Mouse (Mus musculus) heart, embryonic 13.5 days (tissue): Measurements from ENCODE around the gene 1810010H24Rik. TPM values are rescaled to one million over a fixed set of nuclear protein-coding genes. Genes with fewer than 3 reads are reported as not detected.
"Not testable (repeated sequence)": the region's sequence is repeated elsewhere in the genome, so short reads cannot be mapped to it uniquely, and the experiment has no call there.

ENCODE experiments used
- ATAC-seq: fragments of 200-750 bp; cut with Nextera tagmentation; 2 replicates; pipeline ENCODE4 v1.8.0; 2017; ENCODE audit warnings: moderate TSS enrichment; ENCODE audit not compliant: insufficient number of reproducible peaks, low FRiP score, low TSS enrichment; ENCODE audit errors: extremely low read depth
- H3K27ac ChIP-seq: fragments of 300-500 bp; sonication (generic); replicated peaks from 2 replicates; pipeline ENCODE4 v1.5.1; 2015; ENCODE audit warnings: moderate library complexity, mild to moderate bottlenecking, inconsistent platforms
- H3K27me3 ChIP-seq: fragments of 300-500 bp; sonication (generic); replicated peaks from 2 replicates; pipeline ENCODE4 v1.6.1; 2015; ENCODE audit warnings: mild to moderate bottlenecking, inconsistent platforms
- H3K36me3 ChIP-seq: fragments of 300-500 bp; sonication (generic); 2 replicates; pipeline ENCODE4 v1.6.1; 2015; ENCODE audit warnings: mild to moderate bottlenecking, inconsistent platforms
- H3K4me1 ChIP-seq: fragments of 300-500 bp; sonication (generic); 2 replicates; pipeline ENCODE4 v1.6.1; 2015; ENCODE audit warnings: inconsistent platforms
- H3K4me2 ChIP-seq: fragments of 300-500 bp; sonication (generic); 2 replicates; pipeline ENCODE4 v1.6.1; 2015; ENCODE audit warnings: inconsistent platforms, mild to moderate bottlenecking, moderate library complexity
- H3K4me3 ChIP-seq: fragments of 300-500 bp; sonication (generic); 2 replicates; pipeline ENCODE4 v1.5.1; 2015; ENCODE audit warnings: moderate library complexity, mild to moderate bottlenecking, inconsistent platforms
- H3K9ac ChIP-seq: fragments of 300-500 bp; sonication (generic); 2 replicates; pipeline ENCODE4 v1.6.1; 2015; ENCODE audit warnings: inconsistent platforms, mild to moderate bottlenecking, moderate library complexity
- H3K9me3 ChIP-seq: fragments of 300-500 bp; sonication (generic); 2 replicates; pipeline ENCODE4 v1.6.1; 2016; ENCODE audit warnings: inconsistent platforms
- WGBS: fragments of 180-500 bp; shearing (Covaris S2); methylation state at CpG from one replicate; pipeline ENCODE4 v1.1.7; 2015; ENCODE audit warnings: mixed read lengths; 5-methylcytosine and 5-hydroxymethylcytosine counted together
- polyA plus RNA-seq: library from polyadenylated mRNA; unstranded; fragments of >200 nt; fragmentation: Nextera tagmentation; extraction: Ambion mirVana; gene quantifications from 2 replicates; pipeline ENCODE4 v1.2.1, GENCODE M21; 2015

Gene 1810010H24Rik
- polyA plus RNA-seq, 1 experiment from 2014 or later = 1.9 TPM

GRCm38 (mm10) chr11:107045546-107045945 is 20.1 kb downstream of the 1810010H24Rik start:
- Histone ChIP-seq H3K27ac (no peak overlapping the region), H3K4me1 (peaks cover 8% of the 10 kb centered on the region), H3K27me3 (no peaks in the 10 kb centered on the region), H3K4me3 (no peak overlapping the region), H3K9me3 (no peaks in the 10 kb centered on the region), H3K4me2 (no peak overlapping the region), H3K9ac (no peak overlapping the region), H3K36me3 (peaks cover 66% of the 10 kb centered on the region)
- WGBS = 85% methylated on average over 4 of the region's 4 CpGs
- ATAC-seq = no peak

GRCm38 (mm10) chr11:107046766-107047620 is 21.5 kb downstream of the 1810010H24Rik start:
- no peak for ATAC-seq
- Histone ChIP-seq H3K27ac (no peak overlapping the region), H3K36me3 (peaks cover 62% of the 10 kb centered on the region), H3K4me1 (peaks cover 8% of the 10 kb centered on the region), H3K4me3 (no peak overlapping the region), H3K27me3 (no peaks in the 10 kb centered on the region), H3K9me3 (no peaks in the 10 kb centered on the region), H3K9ac (no peak overlapping the region), H3K4me2 (no peak overlapping the region)
- WGBS = 84% methylated on average over 15 of the region's 15 CpGs

GRCm38 (mm10) chr11:107054870-107055269 is 29.4 kb downstream of the 1810010H24Rik start:
- H3K36me3 ChIP-seq = peaks cover 88% of the 10 kb centered on the region
- H3K27me3 ChIP-seq = no peaks in the 10 kb centered on the region
- ATAC-seq = no peak
- H3K4me3 ChIP-seq = no peak overlapping the region
- no peaks in the 10 kb centered on the region for H3K9me3 ChIP-seq
- 91% methylated on average over 6 of the region's 6 CpGs for WGBS
- H3K9ac ChIP-seq = no peak overlapping the region
- no peaks in the 10 kb centered on the region for H3K4me1 ChIP-seq
- H3K4me2 ChIP-seq = no peak overlapping the region
- no peak overlapping the region for H3K27ac ChIP-seq

GRCm38 (mm10) chr11:107057391-107057790 is 31.9 kb downstream of the 1810010H24Rik start:
- Histone ChIP-seq H3K27ac (no peak overlapping the region), H3K27me3 (no peaks in the 10 kb centered on the region), H3K4me2 (no peak overlapping the region), H3K4me1 (no peaks in the 10 kb centered on the region), H3K4me3 (no peak overlapping the region), H3K9ac (no peak overlapping the region), H3K9me3 (no peaks in the 10 kb centered on the region), H3K36me3 (peaks cover 99% of the 10 kb centered on the region)
- 93% methylated on average over 6 of the region's 6 CpGs for WGBS
- no peak for ATAC-seq

GRCm38 (mm10) chr11:107059634-107060033 is 34.2 kb downstream of the 1810010H24Rik start:
- 88% methylated on average over 3 of the region's 3 CpGs for WGBS
- not testable (repeated sequence) for H3K27me3 ChIP-seq, H3K4me2 ChIP-seq, ATAC-seq, H3K9me3 ChIP-seq, H3K9ac ChIP-seq, H3K4me1 ChIP-seq, H3K27ac ChIP-seq, H3K4me3 ChIP-seq
- peaks cover 97% of the 10 kb centered on the region for H3K36me3 ChIP-seq

GRCm38 (mm10) chr11:107060941-107061340 is 35.5 kb downstream of the 1810010H24Rik start:
- H3K27me3 ChIP-seq = no peaks in the 10 kb centered on the region
- H3K27ac ChIP-seq = no peak overlapping the region
- no peak overlapping the region for H3K4me3 ChIP-seq
- WGBS = 94% methylated on average over 1 of the region's 1 CpGs
- no peak for ATAC-seq
- no peaks in the 10 kb centered on the region for H3K9me3 ChIP-seq
- no peaks in the 10 kb centered on the region for H3K4me1 ChIP-seq
- peaks cover 97% of the 10 kb centered on the region for H3K36me3 ChIP-seq
- no peak overlapping the region for H3K9ac ChIP-seq
- H3K4me2 ChIP-seq = no peak overlapping the region

GRCm38 (mm10) chr11:107063067-107063466 is 37.6 kb downstream of the 1810010H24Rik start:
- Histone ChIP-seq H3K4me3 (no peak overlapping the region), H3K36me3 (peaks cover 97% of the 10 kb centered on the region), H3K27ac (peak overlapping the region; percentile 30; the same call in 1 of the 2 replicates), H3K4me1 (no peaks in the 10 kb centered on the region), H3K4me2 (no peak overlapping the region), H3K9ac (no peak overlapping the region), H3K9me3 (no peaks in the 10 kb centered on the region), H3K27me3 (no peaks in the 10 kb centered on the region)
- ATAC-seq = no peak
- WGBS = 74% methylated on average over 3 of the region's 3 CpGs

- H3K4me2 ChIP-seq = no peak overlapping the region
- no peaks in the 10 kb centered on the region for H3K4me1 ChIP-seq
- no peaks in the 10 kb centered on the region for H3K27me3 ChIP-seq
- H3K9ac ChIP-seq = no peak overlapping the region
- H3K4me3 ChIP-seq = no peak overlapping the region
- no peak overlapping the region for H3K27ac ChIP-seq
- 95% methylated on average over 1 of the region's 1 CpGs for WGBS
- H3K9me3 ChIP-seq = no peaks in the 10 kb centered on the region
- peaks cover 93% of the 10 kb centered on the region for H3K36me3 ChIP-seq
- ATAC-seq = no peak
Measured at GRCm38 (mm10) chr11:107064590-107064989, 39.1 kb downstream of the 1810010H24Rik start.

GRCm38 (mm10) chr11:107065216-107065785 is 39.8 kb downstream of the 1810010H24Rik start:
- ATAC-seq = no peak

More at GRCm38 (mm10) chr11:107065216-107065785, 39.8 kb downstream of the 1810010H24Rik start:
- Histone ChIP-seq H3K4me3 (no peak overlapping the region), H3K27ac (no peak overlapping the region), H3K4me1 (0 out of 2 replicates have a peak, but pooled peaks cover 2% of the 10 kb centered on the region), H3K27me3 (no peaks in the 10 kb centered on the region), H3K9ac (no peak overlapping the region), H3K4me2 (no peak overlapping the region), H3K36me3 (peaks cover 94% of the 10 kb centered on the region), H3K9me3 (no peaks in the 10 kb centered on the region)
- 76% methylated on average over 11 of the region's 11 CpGs for WGBS
